Mouse (Mus musculus) bone marrow, adult 2 months (tissue): ENCODE measurements around the gene Armc10.

Experiments used
- CTCF ChIP-seq: fragments of 200-500 bp; IDR thresholded peaks from 2 replicates; pipeline ENCODE4 v1.5.1; 2011; ENCODE audit warnings: low read length, control low read depth; ENCODE audit not compliant: control insufficient read depth, insufficient read depth
- POLR2A ChIP-seq: fragments of 200-500 bp; IDR thresholded peaks from 2 replicates; pipeline ENCODE4 v1.6.1; 2011; ENCODE audit warnings: low read depth, mild to moderate bottlenecking, control low read depth, low read length, borderline replicate concordance; ENCODE audit not compliant: control insufficient read depth

GRCm38 (mm10) chr5:21646133-21646491 lies 499 bp downstream of the Armc10 start:
- TF ChIP-seq CTCF (no peak), POLR2A (no peak)
